Mouse (Mus musculus): ENCODE data around the gene Cdkal1.

DNA sequence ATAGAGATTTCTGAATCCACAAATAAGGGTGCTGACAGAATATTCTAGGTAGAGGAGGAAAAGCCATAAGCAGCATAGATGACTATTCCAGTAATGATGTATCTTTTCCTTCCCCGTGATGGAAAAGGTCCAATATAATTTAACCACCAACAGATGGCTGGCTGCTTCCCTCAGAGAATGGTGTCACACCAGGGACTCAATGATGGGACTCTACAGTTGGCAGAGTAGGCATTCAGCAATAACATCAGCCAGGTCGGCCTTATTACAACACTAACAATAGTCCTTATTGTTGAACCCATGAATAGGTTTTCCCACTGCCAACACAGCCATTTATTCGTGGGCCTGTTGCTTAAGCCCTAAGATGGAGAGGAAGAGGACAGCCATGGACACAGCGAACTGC lies 48.6 kb downstream of the Cdkal1 start:
- TF ChIP-seq CTCF (IDR thresholded peaks at IDR 0.05; ENCODE audit: control insufficient read depth, insufficient read depth, low read length) (no peak), POLR2A (IDR thresholded peaks at IDR 0.05; ENCODE audit: borderline replicate concordance, control insufficient read depth, low read depth, low read length) (no peak)
